Mouse (Mus musculus) ES-Bruce4 (cell line): ENCODE measurements at regions not wholly inside any gene's neighbourhood (a gene's known extent, or its start where the extent isn't known, plus 50 kb on each side); places are given as distances from the start of the nearest gene placed in this dataset.

Experiments used
- H3K27ac ChIP-seq: 2 replicates; pipeline ENCODE4 v1.5.1; 2012; ENCODE audit warnings: low read length, inconsistent platforms; ENCODE audit not compliant: insufficient read depth
- H3K27me3 ChIP-seq: 2 replicates; pipeline ENCODE4 v1.6.1; 2012; ENCODE audit warnings: mild to moderate bottlenecking, low read length, inconsistent platforms; ENCODE audit not compliant: control insufficient read depth, poor library complexity, insufficient read depth, severe bottlenecking
- H3K36me3 ChIP-seq: 2 replicates; pipeline ENCODE4 v1.6.1; 2012; ENCODE audit warnings: inconsistent platforms, mild to moderate bottlenecking, low read length, moderate library complexity; ENCODE audit not compliant: control insufficient read depth, poor library complexity, insufficient read depth, severe bottlenecking
- H3K4me1 ChIP-seq: one replicate; pipeline ENCODE4 v1.8.1; 2011; ENCODE audit warnings: low read length; ENCODE audit not compliant: control insufficient read depth, insufficient read depth
- H3K4me3 ChIP-seq: 2 replicates; pipeline ENCODE4 v1.5.1; 2011; ENCODE audit warnings: low read depth, mild to moderate bottlenecking, low read length
- H3K9ac ChIP-seq: 2 replicates; pipeline ENCODE4 v1.6.1; 2012; ENCODE audit warnings: low read depth, mild to moderate bottlenecking, inconsistent platforms; ENCODE audit not compliant: poor library complexity, severe bottlenecking
- H3K9me3 ChIP-seq: replicated peaks from 2 replicates; pipeline ENCODE4 v1.6.1; 2012; ENCODE audit warnings: mild to moderate bottlenecking, low read length, inconsistent platforms; ENCODE audit not compliant: control insufficient read depth, poor library complexity, insufficient read depth, severe bottlenecking
- CTCF ChIP-seq: IDR thresholded peaks from one replicate; pipeline ENCODE4 v1.8.1; 2011; ENCODE audit warnings: low read depth, low read length
- EP300 ChIP-seq: IDR thresholded peaks from 2 replicates; pipeline ENCODE4 v1.6.1; 2011; ENCODE audit warnings: low read depth, low read length; ENCODE audit not compliant: insufficient read depth
- POLR2A ChIP-seq: IDR thresholded peaks from one replicate; pipeline ENCODE4 v1.8.1; 2011; ENCODE audit warnings: low read length; ENCODE audit not compliant: insufficient read depth

DNA sequence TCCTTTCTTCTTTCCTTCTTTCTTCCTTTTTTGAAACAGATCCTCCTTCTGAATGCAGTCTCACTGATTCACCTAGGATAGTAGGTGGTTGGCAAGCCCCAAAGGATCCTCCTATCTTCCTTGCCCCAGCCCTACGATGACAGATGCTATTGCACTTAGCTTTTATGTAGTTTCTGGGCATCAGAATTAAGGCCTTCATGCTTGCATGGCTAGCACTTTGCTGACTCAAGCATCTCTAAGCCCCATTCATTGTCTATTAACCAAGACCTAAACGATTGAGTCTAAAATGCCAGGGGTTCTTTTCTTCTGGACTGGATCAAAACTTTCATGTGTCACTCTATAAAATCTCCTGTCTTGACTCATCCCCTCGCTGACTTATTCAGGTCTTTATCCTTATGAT lies 217.3 kb upstream of the Tnp1 start:
- no peaks in the 10 kb centered on the region for H3K36me3 ChIP-seq
- no peak overlapping the region for H3K27ac ChIP-seq
- TF ChIP-seq EP300 (no peak), CTCF (no peak), POLR2A (no peak)
- H3K9me3 ChIP-seq = no peaks in the 10 kb centered on the region
- H3K27me3 ChIP-seq = no peaks in the 10 kb centered on the region; the same call in 1 of the 2 replicates
- H3K4me1 ChIP-seq = no peaks in the 10 kb centered on the region
- no peak overlapping the region for H3K4me3 ChIP-seq
- no peak overlapping the region for H3K9ac ChIP-seq

DNA sequence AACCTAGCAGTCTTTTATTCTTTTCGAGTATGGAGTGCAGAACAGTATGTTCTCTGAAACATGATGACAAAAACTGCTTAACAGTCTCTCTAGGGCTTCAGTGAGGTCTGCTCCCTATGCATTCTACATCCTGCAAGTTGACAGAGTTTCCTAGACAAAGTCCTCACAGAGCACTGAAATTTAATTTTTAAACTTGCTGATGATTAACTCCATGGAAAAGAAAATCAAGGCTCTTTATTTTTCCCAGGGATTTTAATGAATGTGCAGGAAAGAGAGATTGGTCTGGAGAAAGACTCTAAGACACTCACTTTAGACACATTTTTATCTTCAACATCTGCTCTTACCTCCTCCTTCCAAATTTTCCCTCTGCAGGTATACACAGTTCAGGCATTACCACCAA lies 214.9 kb upstream of the Tnp1 start:
- no peaks in the 10 kb centered on the region for H3K27me3 ChIP-seq
- H3K4me1 ChIP-seq = no peaks in the 10 kb centered on the region
- no peak for TF ChIP-seq CTCF
- TF ChIP-seq POLR2A = no peak
- TF ChIP-seq EP300 = no peak
- no peaks in the 10 kb centered on the region for H3K36me3 ChIP-seq
- no peaks in the 10 kb centered on the region for H3K9me3 ChIP-seq
- no peak overlapping the region for H3K9ac ChIP-seq
- H3K27ac ChIP-seq = no peak overlapping the region
- no peak overlapping the region for H3K4me3 ChIP-seq

DNA sequence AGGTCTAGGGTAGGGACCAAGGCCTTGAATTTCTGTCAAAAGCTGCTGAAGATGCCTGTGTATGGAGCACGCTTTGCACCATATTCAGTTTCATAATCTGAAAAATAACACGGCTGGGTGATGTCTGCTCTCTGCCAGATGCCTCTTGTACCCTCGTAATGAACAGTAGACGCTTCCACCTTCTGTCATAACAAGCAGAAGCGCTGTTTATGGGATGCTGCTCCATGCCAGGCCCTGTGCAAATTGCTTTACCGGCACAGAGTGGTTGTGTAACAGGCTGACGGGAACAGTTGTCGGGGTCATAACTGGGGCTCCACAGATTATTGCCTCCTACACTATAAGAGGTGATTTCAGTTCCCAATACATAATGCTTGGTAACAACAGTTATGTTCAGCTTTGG lies 211.5 kb upstream of the Tnp1 start:
- TF ChIP-seq EP300 (no peak), CTCF (no peak), POLR2A (no peak)
- H3K9ac ChIP-seq = no peak overlapping the region
- H3K27ac ChIP-seq = no peak overlapping the region
- no peaks in the 10 kb centered on the region for H3K36me3 ChIP-seq
- no peaks in the 10 kb centered on the region for H3K4me1 ChIP-seq
- no peak overlapping the region for H3K4me3 ChIP-seq
- H3K9me3 ChIP-seq = no peaks in the 10 kb centered on the region
- H3K27me3 ChIP-seq = no peaks in the 10 kb centered on the region

DNA sequence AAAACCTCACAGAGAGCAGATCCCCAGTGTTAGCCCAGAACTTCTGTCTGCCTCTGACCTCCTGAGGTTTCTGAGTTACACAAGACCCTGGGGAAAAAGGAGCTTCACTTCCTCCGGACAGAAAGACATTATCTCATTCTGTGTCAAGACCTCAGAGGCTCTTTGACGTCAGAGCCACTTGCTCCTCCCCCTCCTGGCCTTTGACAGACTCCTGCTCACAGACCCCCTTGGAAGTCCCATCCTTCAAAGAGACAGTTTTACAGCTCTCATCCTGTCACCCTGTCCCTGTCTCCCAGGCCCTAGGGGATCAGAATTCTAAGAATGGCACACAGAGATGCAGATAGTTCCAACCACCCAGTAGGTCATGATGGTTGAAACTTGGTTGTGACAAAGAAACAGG lies 206.2 kb upstream of the Tnp1 start:
- Histone ChIP-seq H3K9ac (no peak overlapping the region), H3K4me3 (no peak overlapping the region), H3K27me3 (no peaks in the 10 kb centered on the region), H3K27ac (no peak overlapping the region), H3K36me3 (no peaks in the 10 kb centered on the region), H3K9me3 (no peaks in the 10 kb centered on the region), H3K4me1 (no peaks in the 10 kb centered on the region)
- TF ChIP-seq POLR2A (no peak), EP300 (no peak), CTCF (no peak)

DNA sequence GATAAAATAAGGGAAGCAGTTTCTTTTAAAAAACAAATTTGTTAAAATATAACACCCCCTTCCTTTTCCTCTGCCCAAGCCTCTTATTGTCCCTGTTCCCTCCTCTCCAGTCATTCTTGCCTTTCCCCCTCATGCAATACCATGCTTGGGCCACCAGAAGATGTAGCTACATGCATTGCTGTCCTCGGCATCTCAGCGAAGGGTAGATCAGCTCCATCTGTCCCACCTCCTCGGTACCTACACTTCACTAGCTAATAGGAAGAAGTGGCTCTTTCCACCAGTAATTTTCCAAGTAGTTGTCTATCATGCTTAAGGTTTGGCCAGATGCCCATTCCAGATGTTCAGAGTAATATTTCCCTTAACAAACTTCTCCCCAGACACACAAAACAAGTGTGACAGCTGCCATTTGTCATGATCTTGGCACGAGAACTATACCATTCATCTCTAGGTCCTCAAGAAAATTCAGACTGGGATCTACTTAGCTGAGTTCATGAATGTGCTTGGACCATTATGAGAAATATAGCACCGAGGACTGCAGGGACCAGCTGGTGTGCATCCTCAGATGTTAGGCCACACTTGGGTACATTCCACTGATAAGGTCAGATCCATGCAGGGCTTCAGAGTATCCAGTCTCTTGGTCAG lies 198.7 kb upstream of the Tnp1 start:
- Histone ChIP-seq H3K27ac (no peak overlapping the region), H3K9ac (no peak overlapping the region), H3K9me3 (no peaks in the 10 kb centered on the region), H3K4me3 (no peak overlapping the region), H3K27me3 (no peaks in the 10 kb centered on the region), H3K36me3 (no peaks in the 10 kb centered on the region), H3K4me1 (no peaks in the 10 kb centered on the region)
- TF ChIP-seq POLR2A (no peak), EP300 (no peak), CTCF (no peak)

DNA sequence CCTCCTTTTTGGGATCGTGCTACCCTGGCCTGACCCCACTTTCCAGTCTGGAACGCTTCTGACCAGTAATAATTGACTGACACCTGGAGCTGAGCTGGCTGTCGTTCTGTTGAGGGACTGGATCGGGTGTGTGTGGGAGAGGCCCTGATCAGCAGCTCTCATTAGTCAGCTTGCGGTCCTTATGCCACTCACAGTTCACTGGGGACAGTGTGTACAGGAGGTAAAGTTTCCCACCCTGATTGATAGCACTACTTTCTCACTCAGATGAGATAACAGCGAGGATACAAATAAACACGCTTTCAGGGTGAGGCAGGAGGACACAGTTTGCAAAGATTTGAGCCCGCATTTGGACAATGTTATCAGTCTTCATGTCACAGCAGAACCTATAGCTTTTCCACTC lies 191.7 kb upstream of the Tnp1 start:
- Histone ChIP-seq H3K27ac (no peak overlapping the region), H3K27me3 (no peaks in the 10 kb centered on the region; the same call in 1 of the 2 replicates), H3K9ac (no peak overlapping the region), H3K36me3 (no peaks in the 10 kb centered on the region), H3K4me3 (no peak overlapping the region), H3K4me1 (no peaks in the 10 kb centered on the region), H3K9me3 (no peaks in the 10 kb centered on the region)
- TF ChIP-seq POLR2A = no peak
- no peak for TF ChIP-seq EP300
- no peak for TF ChIP-seq CTCF
